Mouse (Mus musculus) effector memory CD4-positive, alpha-beta T cell, adult 5 months (primary cell): ENCODE measurements around the gene Gm8024. TPM values are rescaled to one million over a fixed set of nuclear protein-coding genes. Genes with fewer than 3 reads are reported as not detected.

Experiments
- polyA plus RNA-seq: library from polyadenylated mRNA; unstranded; fragments of 100-300 nt; shearing (Covaris generic); gene quantifications from one replicate; pipeline ENCODE4 v1.2.1, GENCODE M21; 2017

Gene Gm8024
- polyA plus RNA-seq = not detected

GRCm38 (mm10) chr14:42524182-42524581 is at the start of gene Gm8024:
Gene Gm8024, minus strand, starts transcription at chr14:42524282.

GRCm38 (mm10) chr14:42502249-42502648 is 21.8 kb downstream of the Gm8024 start, which contains the start of gene Gm8020:
Gene Gm8020, minus strand, starts transcription at chr14:42502349.

Other genes starting within 250 kb of the Gm8024 start
- not detected for gene Gm9611, start 226.9 kb downstream of the Gm8024 start, polyA plus RNA-seq
- gene Gm7995, start 214.1 kb downstream of the Gm8024 start, polyA plus RNA-seq = not detected
- not detected for gene Gm8005, start 84.6 kb downstream of the Gm8024 start, polyA plus RNA-seq
- not detected for gene Gm8011, start 60.4 kb downstream of the Gm8024 start, polyA plus RNA-seq
- gene Gm8020, start 21.9 kb downstream of the Gm8024 start, polyA plus RNA-seq = not detected
- gene Gm17124, start 75.6 kb upstream of the Gm8024 start, polyA plus RNA-seq = not detected
- not detected for gene Gm3633, start 117.6 kb upstream of the Gm8024 start, polyA plus RNA-seq
- gene Gm10378, start 131.7 kb upstream of the Gm8024 start, polyA plus RNA-seq = not detected
- not detected for gene Gm3015, start 244.5 kb upstream of the Gm8024 start, polyA plus RNA-seq